In genomic region chr8:122678896-122679210, GRCm38 (mm10) we compare ENCODE assay signal across 7 mouse cellular contexts. TPM values are rescaled to one million over a fixed set of nuclear protein-coding genes. Genes with fewer than 3 reads are reported as not detected.
DNase-seq lines count a peak whose midpoint lies in the region; ATAC-seq lines count a peak whose summit lies in the region.

No protein-coding gene starts in this region.

- peak overlapping the region; percentile 69; the same call in 1 of the 2 replicates for H3K27ac ChIP-seq in neural tube, embryonic 11.5 days (ENCODE audit: low read depth, low read length)
- 0 out of 2 replicates have a peak overlapping the region, but pooled peaks have one; percentile 95 for H3K27ac ChIP-seq in forebrain, embryonic 14.5 days (ENCODE audit: low read depth, low read length)
- H3K27ac ChIP-seq in liver, embryonic 11.5 days (ENCODE audit: low read depth, low read length): no peak overlapping the region; the same call in 1 of the 2 replicates
- no peak overlapping the region for H3K27ac ChIP-seq in stomach, embryonic 15.5 days

- no peaks in the 10 kb centered on the region for H3K36me3 ChIP-seq in neural tube, embryonic 11.5 days (ENCODE audit: control insufficient read depth, insufficient read depth, low read length)
- no peaks in the 10 kb centered on the region for H3K36me3 ChIP-seq in forebrain, embryonic 14.5 days (ENCODE audit: control insufficient read depth, insufficient read depth, low read length)
- H3K36me3 ChIP-seq in liver, embryonic 11.5 days (ENCODE audit: control insufficient read depth, insufficient read depth, low read length): peaks cover 3% of the 10 kb centered on the region; the same call in 1 of the 2 replicates
- H3K36me3 ChIP-seq in stomach, embryonic 15.5 days: no peaks in the 10 kb centered on the region

- H3K4me1 ChIP-seq in neural tube, embryonic 11.5 days (ENCODE audit: control insufficient read depth, insufficient read depth, low read length): peaks cover 10% of the 10 kb centered on the region; the same call in 1 of the 2 replicates
- peaks cover 26% of the 10 kb centered on the region for H3K4me1 ChIP-seq in forebrain, embryonic 14.5 days (ENCODE audit: control insufficient read depth, insufficient read depth, low read length)
- H3K4me1 ChIP-seq in liver, embryonic 11.5 days (replicated peaks; ENCODE audit: control insufficient read depth, insufficient read depth, low read length): peaks cover 51% of the 10 kb centered on the region
- peaks cover 31% of the 10 kb centered on the region for H3K4me1 ChIP-seq in stomach, embryonic 15.5 days

- DNase-seq in neural tube, embryonic 11.5 days (ENCODE audit: low spot score): no peak
- DNase-seq in neural tube, embryonic 10.5 days (ENCODE audit: extremely low spot score, low spot score): no peak
- DNase-seq in forebrain, embryonic 14.5 days (ENCODE audit: low spot score): no peak
- DNase-seq in liver, embryonic 11.5 days (ENCODE audit: low spot score): no peak
- DNase-seq in cerebellum, postnatal 10 days: no peak
- DNase-seq in embryo, embryonic 10.5 days (ENCODE audit: low spot score): no peak

- H3K4me3 ChIP-seq in neural tube, embryonic 11.5 days (ENCODE audit: low read depth, low read length): peak overlapping the region; percentile 74
- H3K4me3 ChIP-seq in forebrain, embryonic 14.5 days (ENCODE audit: low read depth, low read length): peak overlapping the region; percentile 73
- peak overlapping the region; percentile 74 for H3K4me3 ChIP-seq in liver, embryonic 11.5 days (ENCODE audit: low read depth, low read length)
- peak overlapping the region; percentile 85 for H3K4me3 ChIP-seq in stomach, embryonic 15.5 days (replicated peaks)

- no peak; the same call in 1 of the 2 replicates for ATAC-seq in neural tube, embryonic 11.5 days (ENCODE audit: insufficient read depth, low FRiP score, low TSS enrichment)
- no peak for ATAC-seq in forebrain, embryonic 14.5 days
- no peak for ATAC-seq in liver, embryonic 11.5 days (replicated peaks; ENCODE audit: low FRiP score)
- ATAC-seq in stomach, embryonic 15.5 days (ENCODE audit: insufficient read depth, low FRiP score, low read depth): no peak

- H3K9ac ChIP-seq in neural tube, embryonic 11.5 days (ENCODE audit: low read length): no peak overlapping the region
- H3K9ac ChIP-seq in forebrain, embryonic 14.5 days (ENCODE audit: low read length): peak overlapping the region; percentile 88
- H3K9ac ChIP-seq in liver, embryonic 11.5 days (ENCODE audit: low read depth, low read length): no peak overlapping the region
- no peak overlapping the region; the same call in 1 of the 2 replicates for H3K9ac ChIP-seq in stomach, embryonic 15.5 days

- 2% methylated on average over 14 of the region's 14 CpGs for WGBS in neural tube, embryonic 11.5 days
- WGBS in forebrain, embryonic 14.5 days: 1% methylated on average over 14 of the region's 14 CpGs
- WGBS in liver, embryonic 11.5 days: 2% methylated on average over 14 of the region's 14 CpGs
- WGBS in stomach, embryonic 15.5 days: 2% methylated on average over 14 of the region's 14 CpGs

- no peaks in the 10 kb centered on the region for H3K9me3 ChIP-seq in neural tube, embryonic 11.5 days (ENCODE audit: control insufficient read depth, low read length)
- no peaks in the 10 kb centered on the region for H3K9me3 ChIP-seq in forebrain, embryonic 14.5 days (replicated peaks; ENCODE audit: control insufficient read depth, low read length)
- no peaks in the 10 kb centered on the region for H3K9me3 ChIP-seq in liver, embryonic 11.5 days (ENCODE audit: control insufficient read depth, low read length)
- H3K9me3 ChIP-seq in stomach, embryonic 15.5 days: no peaks in the 10 kb centered on the region

- H3K27me3 ChIP-seq in neural tube, embryonic 11.5 days (ENCODE audit: control insufficient read depth, insufficient read depth, low read length): peaks cover 36% of the 10 kb centered on the region
- H3K27me3 ChIP-seq in forebrain, embryonic 14.5 days (replicated peaks; ENCODE audit: control insufficient read depth, insufficient read depth, low read length): peaks cover 19% of the 10 kb centered on the region
- peaks cover 28% of the 10 kb centered on the region for H3K27me3 ChIP-seq in liver, embryonic 11.5 days (replicated peaks; ENCODE audit: control insufficient read depth, insufficient read depth, low read length)
- H3K27me3 ChIP-seq in stomach, embryonic 15.5 days (replicated peaks): peaks cover 55% of the 10 kb centered on the region

- peak overlapping the region; percentile 92 for H3K4me2 ChIP-seq in neural tube, embryonic 11.5 days (ENCODE audit: low read depth)
- H3K4me2 ChIP-seq in forebrain, embryonic 14.5 days (ENCODE audit: low read length): peak overlapping the region; percentile 85
- H3K4me2 ChIP-seq in liver, embryonic 11.5 days: peak overlapping the region; percentile 99
- peak overlapping the region; percentile 99 for H3K4me2 ChIP-seq in stomach, embryonic 15.5 days

RNA-seq across cellular contexts. Expression of gene Cbfa2t3, which starts 20.1 kb away (rescaled TPM):
- 7.5 and 8.5 TPM in 2 replicates for polyA plus RNA-seq in neural tube, embryonic 11.5 days (2014; fragmentation: Nextera tagmentation; extraction: Ambion mirVana)
- polyA plus RNA-seq in forebrain, embryonic 14.5 days (2014; fragmentation: Nextera tagmentation; extraction: Ambion mirVana): 10.4 and 11.5 TPM in 2 replicates
- 13.8 and 14.4 TPM in 2 replicates for polyA plus RNA-seq in liver, embryonic 11.5 days (2014; fragmentation: Nextera tagmentation; extraction: Ambion mirVana)
- 4.5 and 4.8 TPM in 2 replicates for polyA plus RNA-seq in stomach, embryonic 15.5 days (2015; fragmentation: Nextera tagmentation; extraction: Ambion mirVana)

RNA-seq across cellular contexts. Expression of gene Pabpn1l, which starts 56.3 kb away (rescaled TPM):
- not detected in 2 replicates for polyA plus RNA-seq in neural tube, embryonic 11.5 days (2014; fragmentation: Nextera tagmentation; extraction: Ambion mirVana)
- polyA plus RNA-seq in forebrain, embryonic 14.5 days (2014; fragmentation: Nextera tagmentation; extraction: Ambion mirVana): not detected in 2 replicates
- not detected in 2 replicates for polyA plus RNA-seq in liver, embryonic 11.5 days (2014; fragmentation: Nextera tagmentation; extraction: Ambion mirVana)
- 0.12 TPM in 1 of 2 replicates, not detected in the other for polyA plus RNA-seq in stomach, embryonic 15.5 days (2015; fragmentation: Nextera tagmentation; extraction: Ambion mirVana)

Comparison
In these comparisons a context has a peak if more than half of its experiments do, and no peak if none do; other contexts are left out.
1. H3K27ac ChIP-seq: peak in neural tube, embryonic 11.5 days (single experiment) and forebrain, embryonic 14.5 days (single experiment); none in liver, embryonic 11.5 days (single experiment) and stomach, embryonic 15.5 days (single experiment).
2. Peak in every context shown above with its lines, with median percentiles within 50 percentile points of each other: H3K4me2 ChIP-seq and H3K4me3 ChIP-seq.